Mouse (Mus musculus) ES-E14 (cell line): Measurements from ENCODE around the gene Vcan.

Experiments used
- CHD2 ChIP-seq: IDR thresholded peaks from 2 replicates; pipeline ENCODE4 v1.6.1; 2014; ENCODE audit warnings: mild to moderate bottlenecking, low read depth, low read length, inconsistent platforms
- HCFC1 ChIP-seq: IDR thresholded peaks from 2 replicates; pipeline ENCODE4 v1.6.1; 2012; ENCODE audit warnings: low read length, inconsistent platforms, borderline replicate concordance; ENCODE audit not compliant: insufficient read depth
- MAFK ChIP-seq: IDR thresholded peaks from 2 replicates; pipeline ENCODE4 v1.6.1; 2014; ENCODE audit warnings: mild to moderate bottlenecking, low read depth, low read length, inconsistent platforms; ENCODE audit not compliant: insufficient read depth
- ZC3H11A ChIP-seq: IDR thresholded peaks from 2 replicates; pipeline ENCODE4 v1.6.1; 2012; ENCODE audit warnings: low read depth, mild to moderate bottlenecking, inconsistent platforms, low read length, borderline replicate concordance
- ZNF384 ChIP-seq: IDR thresholded peaks from 2 replicates; pipeline ENCODE4 v1.6.1; 2012; ENCODE audit warnings: low read depth, low read length, inconsistent platforms

DNA sequence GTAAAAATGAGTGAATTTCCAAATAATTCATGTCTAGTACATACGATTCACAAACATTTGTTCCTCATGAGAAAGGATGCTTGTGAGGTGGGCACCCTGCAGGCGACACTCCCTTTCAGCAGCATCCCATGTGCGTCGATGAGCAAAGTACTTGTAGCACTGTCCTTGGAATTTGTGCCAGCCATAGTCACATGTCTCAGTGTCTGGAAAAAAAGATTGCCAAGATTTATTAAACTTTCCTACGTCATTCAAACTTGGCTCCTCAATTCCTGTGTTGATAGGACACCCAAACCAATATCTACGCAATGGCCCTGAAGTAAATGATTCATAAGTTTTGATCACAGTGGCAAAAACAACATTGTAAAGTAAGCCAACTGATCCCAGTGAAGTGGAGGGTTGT, 62.6 kb downstream of the Vcan start:
- TF ChIP-seq MAFK: no peak
- no peak for TF ChIP-seq ZNF384
- no peak for TF ChIP-seq ZC3H11A
- TF ChIP-seq CHD2: no peak
- TF ChIP-seq HCFC1: no peak
